Mouse (Mus musculus) forebrain, embryonic 12.5 days (tissue): ENCODE measurements at regions not wholly inside any gene's neighbourhood (a gene's known extent, or its start where the extent isn't known, plus 50 kb on each side); places are given as distances from the start of the nearest gene placed in this dataset.

Experiments
- ATAC-seq: fragments of 200-750 bp; cut with Nextera tagmentation; 2 replicates; pipeline ENCODE4 v1.8.0; 2017; ENCODE audit warnings: moderate TSS enrichment; ENCODE audit not compliant: low FRiP score
- H3K27ac ChIP-seq: fragments of 300-500 bp; sonication (generic); 2 replicates; pipeline ENCODE4 v1.5.1; 2016; ENCODE audit warnings: mild to moderate bottlenecking
- H3K27me3 ChIP-seq: fragments of 300-500 bp; sonication (generic); 2 replicates; pipeline ENCODE4 v1.6.1; 2016; ENCODE audit warnings: mild to moderate bottlenecking
- H3K36me3 ChIP-seq: fragments of 300-500 bp; sonication (generic); replicated peaks from 2 replicates; pipeline ENCODE4 v1.6.1; 2016; ENCODE audit warnings: mild to moderate bottlenecking
- H3K4me1 ChIP-seq: fragments of 300-500 bp; sonication (generic); 2 replicates; pipeline ENCODE4 v1.6.1; 2016
- H3K4me2 ChIP-seq: fragments of 300-500 bp; sonication (generic); 2 replicates; pipeline ENCODE4 v1.6.1; 2016; ENCODE audit warnings: mild to moderate bottlenecking, moderate library complexity
- H3K4me3 ChIP-seq: fragments of 300-500 bp; sonication (generic); replicated peaks from 2 replicates; pipeline ENCODE4 v1.5.1; 2016; ENCODE audit warnings: mild to moderate bottlenecking
- H3K9ac ChIP-seq: fragments of 300-500 bp; sonication (generic); 2 replicates; pipeline ENCODE4 v1.6.1; 2016; ENCODE audit warnings: mild to moderate bottlenecking
- H3K9me3 ChIP-seq: fragments of 300-500 bp; sonication (generic); 2 replicates; pipeline ENCODE4 v1.6.1; 2016
- WGBS: fragments of 180-500 bp; shearing (Covaris S2); methylation state at CpG from one replicate; pipeline ENCODE4 v1.1.7; 2016; 5-methylcytosine and 5-hydroxymethylcytosine counted together

- H3K9me3 ChIP-seq = no peaks in the 10 kb centered on the region
- 55% methylated on average over 14 of the region's 14 CpGs for WGBS
- ATAC-seq = peak; percentile 60
- no peak overlapping the region for H3K27ac ChIP-seq
- no peak overlapping the region for H3K4me2 ChIP-seq
- no peak overlapping the region for H3K9ac ChIP-seq
- H3K27me3 ChIP-seq = peaks cover 13% of the 10 kb centered on the region
- H3K36me3 ChIP-seq = no peaks in the 10 kb centered on the region
- H3K4me3 ChIP-seq = no peak overlapping the region
- H3K4me1 ChIP-seq = no peaks in the 10 kb centered on the region
Observed at GRCm38 (mm10) chrX:162278834-162279708, 119.5 kb upstream of the Nhs start.

- no peak overlapping the region for H3K4me3 ChIP-seq
- ATAC-seq = no peak
- peaks cover 20% of the 10 kb centered on the region for H3K27me3 ChIP-seq
- no peaks in the 10 kb centered on the region for H3K36me3 ChIP-seq
- H3K9ac ChIP-seq = no peak overlapping the region
- 79% methylated on average over 5 of the region's 5 CpGs for WGBS
- H3K27ac ChIP-seq = no peak overlapping the region
- H3K4me2 ChIP-seq = no peak overlapping the region
- H3K4me1 ChIP-seq = no peaks in the 10 kb centered on the region
- no peaks in the 10 kb centered on the region for H3K9me3 ChIP-seq
Observed at GRCm38 (mm10) chrX:162274581-162274980, 115.1 kb upstream of the Nhs start.

GRCm38 (mm10) chrX:162271189-162271588 is 111.7 kb upstream of the Nhs start:
- no peaks in the 10 kb centered on the region for H3K9me3 ChIP-seq

GRCm38 (mm10) chrX:162268918-162269317 is 109.4 kb upstream of the Nhs start:
- peaks cover 10% of the 10 kb centered on the region; the same call in 1 of the 2 replicates for H3K27me3 ChIP-seq

More at GRCm38 (mm10) chrX:162271189-162271588, 111.7 kb upstream of the Nhs start:
- no peak overlapping the region for H3K27ac ChIP-seq
- no peak overlapping the region for H3K9ac ChIP-seq
- ATAC-seq = no peak
- H3K27me3 ChIP-seq = peaks cover 15% of the 10 kb centered on the region
- WGBS = 91% methylated on average over 2 of the region's 2 CpGs
- H3K36me3 ChIP-seq = no peaks in the 10 kb centered on the region
- H3K4me1 ChIP-seq = peaks cover 9% of the 10 kb centered on the region; the same call in 1 of the 2 replicates
- H3K4me3 ChIP-seq = no peak overlapping the region
- no peak overlapping the region for H3K4me2 ChIP-seq

GRCm38 (mm10) chrX:162268112-162268511 is 108.6 kb upstream of the Nhs start:
- no peak for ATAC-seq
- no peaks in the 10 kb centered on the region for H3K36me3 ChIP-seq
- H3K27ac ChIP-seq = no peak overlapping the region
- WGBS = 78% methylated on average over 5 of the region's 5 CpGs
- H3K27me3 ChIP-seq = peaks cover 10% of the 10 kb centered on the region; the same call in 1 of the 2 replicates
- H3K4me3 ChIP-seq = no peak overlapping the region
- peaks cover 9% of the 10 kb centered on the region; the same call in 1 of the 2 replicates for H3K4me1 ChIP-seq
- H3K9me3 ChIP-seq = no peaks in the 10 kb centered on the region
- H3K4me2 ChIP-seq = no peak overlapping the region
- H3K9ac ChIP-seq = no peak overlapping the region

More at GRCm38 (mm10) chrX:162268918-162269317, 109.4 kb upstream of the Nhs start:
- no peak overlapping the region for H3K27ac ChIP-seq
- H3K4me1 ChIP-seq = peaks cover 9% of the 10 kb centered on the region; the same call in 1 of the 2 replicates
- no peaks in the 10 kb centered on the region for H3K36me3 ChIP-seq
- no peak overlapping the region for H3K9ac ChIP-seq
- no peak for ATAC-seq
- no peak overlapping the region for H3K4me3 ChIP-seq
- 79% methylated on average over 1 of the region's 1 CpGs for WGBS
- H3K4me2 ChIP-seq = no peak overlapping the region
- no peaks in the 10 kb centered on the region for H3K9me3 ChIP-seq

- 27% methylated on average over 1 of the region's 1 CpGs for WGBS
- Histone ChIP-seq H3K27me3 (peaks cover 10% of the 10 kb centered on the region; the same call in 1 of the 2 replicates), H3K9ac (no peak overlapping the region), H3K4me3 (no peak overlapping the region), H3K4me2 (no peak overlapping the region), H3K36me3 (no peaks in the 10 kb centered on the region), H3K27ac (no peak overlapping the region), H3K9me3 (no peaks in the 10 kb centered on the region), H3K4me1 (peaks cover 9% of the 10 kb centered on the region; the same call in 1 of the 2 replicates)
- ATAC-seq = peak; percentile 64; the same call in 1 of the 2 replicates
Observed at GRCm38 (mm10) chrX:162267679-162268078, 108.1 kb upstream of the Nhs start.

GRCm38 (mm10) chrX:162266769-162267168 is 107.2 kb upstream of the Nhs start:
- WGBS = 43% methylated on average over 1 of the region's 1 CpGs
- H3K9ac ChIP-seq = no peak overlapping the region
- no peak overlapping the region for H3K4me2 ChIP-seq
- H3K4me3 ChIP-seq = no peak overlapping the region
- peaks cover 7% of the 10 kb centered on the region; the same call in 1 of the 2 replicates for H3K27me3 ChIP-seq
- H3K4me1 ChIP-seq = peaks cover 9% of the 10 kb centered on the region; the same call in 1 of the 2 replicates
- H3K9me3 ChIP-seq = no peaks in the 10 kb centered on the region
- no peaks in the 10 kb centered on the region for H3K36me3 ChIP-seq
- H3K27ac ChIP-seq = no peak overlapping the region
- peak; percentile 90 for ATAC-seq

GRCm38 (mm10) chrX:162257398-162257797 is 97.9 kb upstream of the Nhs start:
- H3K9ac ChIP-seq = no peak overlapping the region
- no peaks in the 10 kb centered on the region for H3K4me1 ChIP-seq
- peaks cover 27% of the 10 kb centered on the region for H3K27me3 ChIP-seq
- no peaks in the 10 kb centered on the region for H3K9me3 ChIP-seq
- no peak overlapping the region for H3K27ac ChIP-seq
- no peak overlapping the region for H3K4me3 ChIP-seq
- no peak overlapping the region for H3K4me2 ChIP-seq
- ATAC-seq = no peak
- WGBS = 77% methylated on average over 3 of the region's 3 CpGs
- no peaks in the 10 kb centered on the region for H3K36me3 ChIP-seq

GRCm38 (mm10) chrX:162255873-162256272 is 96.3 kb upstream of the Nhs start:
- ATAC-seq = no peak
- H3K36me3 ChIP-seq = no peaks in the 10 kb centered on the region
- H3K4me2 ChIP-seq = no peak overlapping the region
- no peaks in the 10 kb centered on the region for H3K9me3 ChIP-seq
- peaks cover 27% of the 10 kb centered on the region for H3K27me3 ChIP-seq
- H3K4me1 ChIP-seq = no peaks in the 10 kb centered on the region
- no peak overlapping the region for H3K9ac ChIP-seq
- no peak overlapping the region for H3K4me3 ChIP-seq
- H3K27ac ChIP-seq = no peak overlapping the region

- Histone ChIP-seq H3K9ac (no peak overlapping the region), H3K27ac (no peak overlapping the region), H3K4me2 (no peak overlapping the region), H3K9me3 (no peaks in the 10 kb centered on the region), H3K4me3 (no peak overlapping the region), H3K36me3 (no peaks in the 10 kb centered on the region), H3K4me1 (no peaks in the 10 kb centered on the region), H3K27me3 (peaks cover 33% of the 10 kb centered on the region)
- 67% methylated on average over 3 of the region's 3 CpGs for WGBS
- ATAC-seq = no peak
Observed at GRCm38 (mm10) chrX:162241291-162241690, 81.8 kb upstream of the Nhs start.

GRCm38 (mm10) chrX:162235552-162235951 is 76.0 kb upstream of the Nhs start:
- no peak for ATAC-seq
- H3K4me3 ChIP-seq = no peak overlapping the region
- H3K9ac ChIP-seq = no peak overlapping the region
- H3K27me3 ChIP-seq = peaks cover 33% of the 10 kb centered on the region
- no peaks in the 10 kb centered on the region for H3K9me3 ChIP-seq
- H3K27ac ChIP-seq = no peak overlapping the region
- no peak overlapping the region for H3K4me2 ChIP-seq
- WGBS = 90% methylated on average over 5 of the region's 5 CpGs
- no peaks in the 10 kb centered on the region for H3K4me1 ChIP-seq
- no peaks in the 10 kb centered on the region for H3K36me3 ChIP-seq

GRCm38 (mm10) chrX:162210848-162211247 is 51.3 kb upstream of the Nhs start:
- Histone ChIP-seq H3K4me1 (no peaks in the 10 kb centered on the region), H3K9ac (no peak overlapping the region), H3K4me3 (no peak overlapping the region), H3K27ac (no peak overlapping the region), H3K4me2 (no peak overlapping the region), H3K27me3 (peaks cover 8% of the 10 kb centered on the region; the same call in 1 of the 2 replicates), H3K9me3 (no peaks in the 10 kb centered on the region), H3K36me3 (no peaks in the 10 kb centered on the region)
- ATAC-seq = no peak
- 48% methylated on average over 2 of the region's 2 CpGs for WGBS
